Mouse (Mus musculus): Measurements from ENCODE around the gene Pde8b. TPM values are rescaled to one million over a fixed set of nuclear protein-coding genes. Genes with fewer than 3 reads are reported as not detected.

Pde8b gene
- polyA plus RNA-seq, 1 experiment from 2014 or later = 3.4 TPM

- no peak overlapping the region for H3K27ac ChIP-seq
- H3K4me1 ChIP-seq = no peaks in the 10 kb centered on the region
- no peak overlapping the region for H3K4me3 ChIP-seq
- H3K4me2 ChIP-seq (replicated peaks) = no peak overlapping the region
- H3K27me3 ChIP-seq = no peaks in the 10 kb centered on the region
- no peaks in the 10 kb centered on the region for H3K36me3 ChIP-seq
- no peaks in the 10 kb centered on the region for H3K9me3 ChIP-seq (replicated peaks)
- H3K9ac ChIP-seq = no peak overlapping the region
- no peak for ATAC-seq (ENCODE audit: low FRiP score)
- 93% methylated on average over 4 of the region's 4 CpGs for WGBS
Measured at GRCm38 (mm10) chr13:95125546-95126215, 124.5 kb downstream of the Pde8b start.

- Histone ChIP-seq H3K4me3 (no peak overlapping the region), H3K27ac (no peak overlapping the region)
Measured at GRCm38 (mm10) chr13:95120570-95120969, 129.6 kb downstream of the Pde8b start.

DNA sequence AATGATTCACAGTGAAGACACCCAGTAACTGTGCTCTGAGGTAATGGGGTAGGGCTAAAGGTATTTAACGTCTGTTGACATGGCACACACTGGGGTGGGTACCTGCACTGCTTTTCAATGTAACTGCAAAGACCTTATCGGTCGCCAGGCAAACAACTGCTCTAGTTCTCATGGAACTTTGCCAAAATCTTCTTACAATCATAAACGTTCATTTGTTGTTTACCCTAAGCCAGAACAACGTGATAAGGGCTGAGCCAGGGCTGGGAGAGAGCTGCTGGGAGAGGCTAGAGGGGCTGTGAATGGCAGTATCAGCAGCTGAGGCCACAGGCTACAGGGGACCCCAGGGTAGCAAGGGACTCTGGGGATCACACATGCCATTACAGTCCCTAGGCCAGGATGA is 136.4 kb downstream of the Pde8b start:
- no peak overlapping the region for H3K27ac ChIP-seq
- WGBS = 73% methylated on average over 5 of the region's 5 CpGs

More at GRCm38 (mm10) chr13:95120570-95120969, 129.6 kb downstream of the Pde8b start:
- no peaks in the 10 kb centered on the region for H3K27me3 ChIP-seq
- H3K4me2 ChIP-seq (replicated peaks) = no peak overlapping the region
- no peak overlapping the region for H3K9ac ChIP-seq
- H3K9me3 ChIP-seq (replicated peaks) = no peaks in the 10 kb centered on the region
- H3K36me3 ChIP-seq = no peaks in the 10 kb centered on the region
- H3K4me1 ChIP-seq = no peaks in the 10 kb centered on the region
- ATAC-seq (ENCODE audit: low FRiP score) = no peak
- WGBS = 84% methylated on average over 4 of the region's 4 CpGs

DNA sequence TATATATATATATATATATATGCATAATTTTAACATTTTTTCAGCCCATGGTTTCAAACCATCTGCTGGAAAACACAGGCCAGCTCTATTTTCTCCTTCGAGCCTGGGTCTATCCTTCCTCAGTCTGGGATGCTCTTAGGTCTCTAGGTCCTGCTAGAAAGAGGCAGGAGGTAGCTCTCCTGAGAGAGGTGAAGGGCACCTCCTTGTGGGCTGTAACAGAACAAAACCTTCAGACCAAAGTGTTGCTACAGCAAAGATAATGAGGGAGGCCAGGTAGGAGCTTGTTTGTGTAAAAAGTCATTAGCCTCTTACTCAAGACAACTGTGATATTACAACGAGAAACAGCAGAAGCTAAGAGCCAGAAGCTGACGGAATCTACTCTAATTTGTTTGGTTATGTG is 140.6 kb downstream of the Pde8b start:
- H3K4me2 ChIP-seq (replicated peaks) = no peak overlapping the region
- no peaks in the 10 kb centered on the region for H3K9me3 ChIP-seq (replicated peaks)
- H3K4me3 ChIP-seq = no peak overlapping the region
- ATAC-seq (ENCODE audit: low FRiP score) = no peak
- peaks cover 8% of the 10 kb centered on the region for H3K4me1 ChIP-seq
- H3K9ac ChIP-seq = no peak overlapping the region
- no peaks in the 10 kb centered on the region for H3K36me3 ChIP-seq
- WGBS = 82% methylated on average over 3 of the region's 3 CpGs
- no peaks in the 10 kb centered on the region for H3K27me3 ChIP-seq
- H3K27ac ChIP-seq = no peak overlapping the region

More for the DNA sequence above, 136.4 kb downstream of the Pde8b start:
- Histone ChIP-seq H3K9ac (no peak overlapping the region), H3K4me1 (no peaks in the 10 kb centered on the region), H3K27me3 (no peaks in the 10 kb centered on the region), H3K4me2 (replicated peaks) (no peak overlapping the region), H3K4me3 (no peak overlapping the region), H3K9me3 (replicated peaks) (no peaks in the 10 kb centered on the region), H3K36me3 (no peaks in the 10 kb centered on the region)
- no peak for ATAC-seq (ENCODE audit: low FRiP score)

DNA sequence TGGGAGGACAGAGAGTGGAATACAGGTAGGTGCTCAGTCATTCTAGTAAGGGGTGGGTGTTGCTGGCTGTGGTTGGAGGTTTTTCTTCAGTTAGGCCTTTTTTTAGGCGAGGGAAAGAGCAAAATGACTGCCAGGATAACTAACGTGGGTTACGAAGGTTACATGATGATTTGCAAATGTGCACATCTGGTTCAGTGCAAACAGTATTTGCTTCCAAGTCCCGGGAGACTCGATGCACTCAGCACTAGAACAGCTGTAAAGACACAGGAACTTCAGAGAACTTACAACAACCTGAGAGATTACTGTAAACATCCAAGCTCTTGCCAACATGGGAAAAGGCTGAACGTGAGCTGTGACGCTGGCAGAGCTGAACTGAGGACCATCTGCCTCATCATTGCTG is 142.1 kb downstream of the Pde8b start:
- H3K9me3 ChIP-seq (replicated peaks) = no peaks in the 10 kb centered on the region
- H3K4me3 ChIP-seq = no peak overlapping the region
- no peaks in the 10 kb centered on the region for H3K36me3 ChIP-seq
- no peak overlapping the region for H3K4me2 ChIP-seq (replicated peaks)
- H3K9ac ChIP-seq = no peak overlapping the region
- peaks cover 8% of the 10 kb centered on the region for H3K4me1 ChIP-seq
- ATAC-seq (ENCODE audit: low FRiP score) = no peak
- 65% methylated on average over 7 of the region's 7 CpGs for WGBS
- no peak overlapping the region for H3K27ac ChIP-seq
- H3K27me3 ChIP-seq = no peaks in the 10 kb centered on the region

DNA sequence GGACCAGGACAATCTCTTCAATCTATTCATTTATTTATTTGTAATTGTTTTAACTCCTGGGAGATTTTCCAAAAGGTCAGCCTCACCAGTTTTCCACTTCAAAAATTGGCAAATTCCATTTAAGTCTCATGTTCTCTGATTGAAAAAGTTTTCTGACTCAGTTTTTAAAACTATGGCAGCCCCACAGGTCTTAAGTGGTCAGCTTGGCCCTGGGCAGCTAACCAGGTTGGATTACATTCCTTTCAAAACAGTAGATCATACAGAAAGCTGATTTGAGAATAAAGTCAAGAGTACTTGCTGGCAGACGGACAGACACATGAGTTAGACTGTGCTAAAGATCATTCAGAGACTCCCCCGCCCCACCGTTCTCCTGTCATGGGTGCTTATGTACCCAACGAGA is 145.3 kb downstream of the Pde8b start:
- no peak overlapping the region for H3K27ac ChIP-seq
- 51% methylated on average over 4 of the region's 4 CpGs for WGBS
- no peak overlapping the region for H3K4me3 ChIP-seq
- H3K9me3 ChIP-seq (replicated peaks) = no peaks in the 10 kb centered on the region
- H3K4me1 ChIP-seq = peaks cover 8% of the 10 kb centered on the region
- H3K4me2 ChIP-seq (replicated peaks) = no peak overlapping the region
- ATAC-seq (ENCODE audit: low FRiP score) = no peak
- H3K27me3 ChIP-seq = no peaks in the 10 kb centered on the region
- no peaks in the 10 kb centered on the region for H3K36me3 ChIP-seq
- H3K9ac ChIP-seq = no peak overlapping the region

DNA sequence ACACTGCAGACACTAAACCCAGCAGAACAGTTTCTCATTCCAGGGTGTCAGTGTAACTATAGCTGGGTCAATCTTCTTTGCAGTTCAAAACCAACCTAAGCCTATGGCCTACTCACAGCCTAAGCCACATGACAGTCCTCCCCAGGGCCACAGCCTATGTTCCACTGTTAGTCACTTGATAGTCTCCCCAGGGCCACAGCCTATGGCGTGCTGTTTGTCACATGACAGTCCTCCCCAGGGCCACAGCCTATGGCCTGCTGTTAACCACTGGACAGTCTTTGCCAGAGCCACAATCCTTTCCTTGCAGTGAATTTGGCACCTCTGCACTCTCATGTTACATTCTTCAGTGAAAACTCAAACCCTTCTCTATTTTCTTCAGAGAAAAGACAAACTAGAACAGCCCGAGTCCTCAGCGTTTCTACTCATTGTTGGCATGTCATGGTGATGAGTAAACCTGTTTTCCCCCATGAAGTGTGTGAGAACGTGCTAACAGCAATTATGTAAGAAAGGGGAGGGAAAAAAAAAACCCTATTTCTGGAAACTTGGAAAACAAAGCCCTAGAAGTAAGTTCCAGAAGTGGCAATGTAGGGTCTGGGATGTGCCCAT is 147.0 kb downstream of the Pde8b start:
- Histone ChIP-seq H3K9ac (no peak overlapping the region), H3K36me3 (no peaks in the 10 kb centered on the region), H3K4me3 (no peak overlapping the region), H3K27ac (no peak overlapping the region), H3K4me2 (replicated peaks) (no peak overlapping the region), H3K27me3 (no peaks in the 10 kb centered on the region), H3K4me1 (peaks cover 11% of the 10 kb centered on the region), H3K9me3 (replicated peaks) (no peaks in the 10 kb centered on the region)
- no peak for ATAC-seq (ENCODE audit: low FRiP score)
- WGBS = 62% methylated on average over 4 of the region's 4 CpGs

- peaks cover 11% of the 10 kb centered on the region for H3K4me1 ChIP-seq
- no peaks in the 10 kb centered on the region for H3K27me3 ChIP-seq
- WGBS = 93% methylated on average over 8 of the region's 8 CpGs
- H3K9me3 ChIP-seq (replicated peaks) = no peaks in the 10 kb centered on the region
- no peak for ATAC-seq (ENCODE audit: low FRiP score)
- no peak overlapping the region for H3K4me3 ChIP-seq
- no peaks in the 10 kb centered on the region for H3K36me3 ChIP-seq
- no peak overlapping the region for H3K4me2 ChIP-seq (replicated peaks)
- no peak overlapping the region for H3K9ac ChIP-seq
- no peak overlapping the region for H3K27ac ChIP-seq
Measured at GRCm38 (mm10) chr13:95101315-95101714, 148.8 kb downstream of the Pde8b start.

- Histone ChIP-seq H3K4me2 (replicated peaks) (no peak overlapping the region), H3K4me1 (peaks cover 4% of the 10 kb centered on the region; the same call in 1 of the 2 replicates), H3K27me3 (no peaks in the 10 kb centered on the region), H3K27ac (no peak overlapping the region), H3K4me3 (no peak overlapping the region), H3K9me3 (replicated peaks) (no peaks in the 10 kb centered on the region), H3K36me3 (no peaks in the 10 kb centered on the region), H3K9ac (no peak overlapping the region)
- WGBS = 65% methylated on average over 8 of the region's 8 CpGs
- ATAC-seq (ENCODE audit: low FRiP score) = no peak
Measured at GRCm38 (mm10) chr13:95098931-95099720, 151.0 kb downstream of the Pde8b start.

DNA sequence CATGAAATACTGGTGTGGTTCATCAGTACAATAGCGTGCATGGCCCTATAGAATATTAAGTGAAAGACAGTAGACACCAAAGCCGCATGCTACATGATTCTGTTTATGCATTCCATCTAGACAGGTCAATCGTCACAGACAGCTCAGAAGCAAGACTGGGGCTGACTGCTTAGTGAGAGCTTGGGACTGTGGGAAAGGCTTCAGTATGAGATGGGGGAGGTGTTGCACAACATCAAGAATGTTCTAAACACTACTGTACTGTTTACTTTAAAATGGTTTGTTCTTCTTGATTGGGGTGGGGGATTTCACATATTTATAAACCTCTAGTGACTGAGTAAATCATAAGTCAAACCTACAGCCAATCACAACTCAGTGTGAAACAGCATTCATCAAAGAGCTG is 153.5 kb downstream of the Pde8b start:
- no peaks in the 10 kb centered on the region for H3K27me3 ChIP-seq
- 83% methylated on average over 3 of the region's 3 CpGs for WGBS
- no peak for ATAC-seq (ENCODE audit: low FRiP score)
- no peak overlapping the region for H3K4me3 ChIP-seq
- no peak overlapping the region for H3K9ac ChIP-seq
- no peak overlapping the region for H3K27ac ChIP-seq
- H3K4me2 ChIP-seq (replicated peaks) = no peak overlapping the region
- no peaks in the 10 kb centered on the region for H3K9me3 ChIP-seq (replicated peaks)
- no peaks in the 10 kb centered on the region for H3K36me3 ChIP-seq
- peaks cover 4% of the 10 kb centered on the region; the same call in 1 of the 2 replicates for H3K4me1 ChIP-seq

GRCm38 (mm10) chr13:95095860-95096259 is 154.3 kb downstream of the Pde8b start:
- Histone ChIP-seq H3K4me2 (replicated peaks) (no peak overlapping the region), H3K27me3 (no peaks in the 10 kb centered on the region), H3K27ac (no peak overlapping the region), H3K4me1 (peaks cover 4% of the 10 kb centered on the region; the same call in 1 of the 2 replicates), H3K9ac (no peak overlapping the region), H3K9me3 (replicated peaks) (no peaks in the 10 kb centered on the region), H3K4me3 (no peak overlapping the region), H3K36me3 (no peaks in the 10 kb centered on the region)
- ATAC-seq (ENCODE audit: low FRiP score) = no peak
- 76% methylated on average over 10 of the region's 10 CpGs for WGBS

DNA sequence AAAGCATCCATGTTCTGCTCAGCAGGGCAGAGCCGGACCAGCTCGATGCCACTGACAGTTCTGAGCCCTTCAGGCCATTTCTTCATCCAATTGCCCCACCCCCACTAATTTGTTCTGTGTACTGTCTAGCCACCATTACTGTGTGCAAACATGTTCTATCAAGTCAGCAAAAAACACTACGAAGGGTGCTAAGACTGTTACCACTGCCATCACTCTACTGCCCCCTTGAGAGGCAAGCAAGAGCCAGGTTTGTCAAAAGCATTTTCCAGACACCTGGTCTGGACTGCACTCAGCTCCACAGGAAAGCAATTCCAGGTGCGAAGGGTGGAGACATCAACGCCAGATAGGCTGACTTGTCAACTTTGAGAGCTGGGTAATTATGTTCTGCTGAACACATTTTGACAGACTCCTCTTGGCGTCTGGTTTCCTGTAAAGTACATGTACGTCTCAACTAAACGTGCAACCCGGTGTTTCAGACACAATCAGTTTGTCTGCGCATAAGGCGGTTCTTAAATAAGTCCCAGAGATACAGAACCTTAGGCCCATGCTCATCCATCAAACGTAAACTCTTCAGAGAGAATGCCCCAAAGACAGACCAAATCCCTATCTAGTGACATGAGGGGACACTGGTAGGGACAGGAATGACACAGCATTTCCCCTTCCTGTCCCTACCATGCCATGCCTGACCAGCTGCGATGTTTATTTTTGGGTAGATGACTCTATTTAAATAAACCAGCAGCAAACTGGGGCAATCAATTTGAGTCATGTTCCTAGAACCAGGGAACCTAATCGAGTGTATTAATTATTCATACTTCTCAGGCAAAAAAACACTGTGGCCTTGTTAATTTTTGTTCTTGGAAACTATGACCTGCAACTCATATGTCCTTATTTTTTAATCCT is 158.3 kb downstream of the Pde8b start:
- H3K4me1 ChIP-seq = no peaks in the 10 kb centered on the region
- H3K27me3 ChIP-seq = no peaks in the 10 kb centered on the region
- no peaks in the 10 kb centered on the region for H3K9me3 ChIP-seq (replicated peaks)
- H3K36me3 ChIP-seq = no peaks in the 10 kb centered on the region
- H3K27ac ChIP-seq = no peak overlapping the region
- H3K9ac ChIP-seq = no peak overlapping the region
- no peak overlapping the region for H3K4me3 ChIP-seq
- 75% methylated on average over 14 of the region's 14 CpGs for WGBS
- ATAC-seq (ENCODE audit: low FRiP score) = no peak
- H3K4me2 ChIP-seq (replicated peaks) = no peak overlapping the region

Data from hindbrain, embryonic 12.5 days (tissue).